Mouse (Mus musculus): ENCODE results near the gene Aph1a.
"Not testable (repeated sequence)": the region's sequence is repeated elsewhere in the genome, so short reads cannot be mapped to it uniquely, and the experiment has no call there.

The Aph1a gene

GRCm38 (mm10) chr3:95920532-95920931, 26.8 kb downstream of the Aph1a start:
- not testable (repeated sequence) for DNase-seq (ENCODE audit: low spot score in 2 of 2)

- not testable (repeated sequence) for DNase-seq (ENCODE audit: low spot score in 2 of 2)
Observed at GRCm38 (mm10) chr3:95923429-95923828, 29.7 kb downstream of the Aph1a start.

- DNase-seq (ENCODE audit: low spot score in 2 of 2) = no peak
Observed at GRCm38 (mm10) chr3:95924185-95924584, 30.4 kb downstream of the Aph1a start.

- DNase-seq (ENCODE audit: low spot score in 2 of 2) = no peak
Observed at GRCm38 (mm10) chr3:95925087-95925486, 31.3 kb downstream of the Aph1a start.

GRCm38 (mm10) chr3:95928261-95928657, 34.5 kb downstream of the Aph1a start:
- DNase-seq (ENCODE audit: low spot score in 2 of 2) = no peak

- DNase-seq (ENCODE audit: low spot score in 2 of 2) = peak; percentile 96 to 97
Observed at GRCm38 (mm10) chr3:95928658-95929503, 35.1 kb downstream of the Aph1a start, which contains the start of gene Anp32e. Anp32e (plus strand) TSS chr3:95929246.

- peak; percentile 16 to 28 for DNase-seq (ENCODE audit: low spot score in 2 of 2)
Observed at GRCm38 (mm10) chr3:95929581-95930470, 36.1 kb downstream of the Aph1a start.

GRCm38 (mm10) chr3:95930471-95930789, 36.7 kb downstream of the Aph1a start:
- DNase-seq (ENCODE audit: low spot score in 2 of 2) = no peak

GRCm38 (mm10) chr3:95931471-95931870, 37.7 kb downstream of the Aph1a start:
- DNase-seq (ENCODE audit: low spot score in 2 of 2) = no peak

GRCm38 (mm10) chr3:95932157-95932556, 38.4 kb downstream of the Aph1a start:
- no peak for DNase-seq (ENCODE audit: low spot score in 2 of 2)

GRCm38 (mm10) chr3:95932566-95932965, 38.8 kb downstream of the Aph1a start:
- DNase-seq (ENCODE audit: low spot score in 2 of 2) = no peak

GRCm38 (mm10) chr3:95933111-95933750, 39.5 kb downstream of the Aph1a start:
- no peak for DNase-seq (ENCODE audit: low spot score in 2 of 2)

- DNase-seq (ENCODE audit: low spot score in 2 of 2) = no peak
Observed at GRCm38 (mm10) chr3:95934448-95934847, 40.7 kb downstream of the Aph1a start.

GRCm38 (mm10) chr3:95938217-95938616, 44.4 kb downstream of the Aph1a start:
- DNase-seq (ENCODE audit: low spot score in 2 of 2) = no peak

- DNase-seq (ENCODE audit: low spot score in 2 of 2) = no peak
Observed at GRCm38 (mm10) chr3:95938835-95939234, 45.1 kb downstream of the Aph1a start.

- no peak for DNase-seq (ENCODE audit: low spot score in 2 of 2)
Observed at GRCm38 (mm10) chr3:95942749-95943148, 49.0 kb downstream of the Aph1a start.

GRCm38 (mm10) chr3:95943226-95943625, 49.5 kb downstream of the Aph1a start:
- DNase-seq (ENCODE audit: low spot score in 2 of 2) = no peak

- no peak for DNase-seq (ENCODE audit: low spot score in 2 of 2)
Observed at GRCm38 (mm10) chr3:95944742-95945141, 51.0 kb downstream of the Aph1a start.

- DNase-seq (ENCODE audit: low spot score in 2 of 2) = no peak
Observed at GRCm38 (mm10) chr3:95945731-95946240, 52.0 kb downstream of the Aph1a start.

Measured in right cerebral cortex, adult 2 months (tissue).